Mouse (Mus musculus) thymus, adult 2 months (tissue): ENCODE measurements at regions not wholly inside any gene's neighbourhood (a gene's known extent, or its start where the extent isn't known, plus 50 kb on each side); places are given as distances from the start of the nearest gene placed in this dataset.

ENCODE experiments used
- DNase-seq: peaks from one replicate; pipeline ENCODE4 v3.0.0; 2021
- H3K27ac ChIP-seq: fragments of 200-500 bp; 2 replicates; pipeline ENCODE4 v1.5.1; 2012; ENCODE audit warnings: low read length, control low read depth; ENCODE audit not compliant: control insufficient read depth, insufficient read depth
- H3K27me3 ChIP-seq: fragments of 200-500 bp; 2 replicates; pipeline ENCODE4 v1.6.1; 2012; ENCODE audit warnings: mild to moderate bottlenecking, low read length, moderate library complexity, mixed read lengths; ENCODE audit not compliant: control insufficient read depth, insufficient read depth
- H3K36me3 ChIP-seq: fragments of 200-500 bp; 2 replicates; pipeline ENCODE4 v1.6.1; 2012; ENCODE audit warnings: mild to moderate bottlenecking, low read length, moderate library complexity; ENCODE audit not compliant: control insufficient read depth, insufficient read depth
- H3K4me1 ChIP-seq: fragments of 200-500 bp; replicated peaks from 2 replicates; pipeline ENCODE4 v1.6.1; 2012; ENCODE audit warnings: low read length; ENCODE audit not compliant: control insufficient read depth, insufficient read depth
- H3K4me3 ChIP-seq: fragments of 200-500 bp; 2 replicates; pipeline ENCODE4 v1.5.1; 2012; ENCODE audit warnings: mild to moderate bottlenecking, low read length, control low read depth, moderate library complexity; ENCODE audit not compliant: control insufficient read depth, insufficient read depth
- CTCF ChIP-seq: fragments of 200-500 bp; IDR thresholded peaks from 2 replicates; pipeline ENCODE4 v1.5.1; 2012; ENCODE audit warnings: mild to moderate bottlenecking, control low read depth, low read length, moderate library complexity, borderline replicate concordance; ENCODE audit not compliant: control insufficient read depth, poor library complexity, insufficient read depth; ENCODE audit errors: extremely low read depth
- POLR2A ChIP-seq: fragments of 200-500 bp; IDR thresholded peaks from 2 replicates; pipeline ENCODE4 v1.6.1; 2012; ENCODE audit warnings: mild to moderate bottlenecking, low read length, control low read depth, moderate library complexity; ENCODE audit not compliant: control insufficient read depth, poor library complexity, insufficient read depth; ENCODE audit errors: extremely low read depth
- WGBS: fragments of 180-500 bp; shearing (Covaris S2); methylation state at CpG from one replicate; pipeline ENCODE4 v1.1.7; 2018; 5-methylcytosine and 5-hydroxymethylcytosine counted together

DNA sequence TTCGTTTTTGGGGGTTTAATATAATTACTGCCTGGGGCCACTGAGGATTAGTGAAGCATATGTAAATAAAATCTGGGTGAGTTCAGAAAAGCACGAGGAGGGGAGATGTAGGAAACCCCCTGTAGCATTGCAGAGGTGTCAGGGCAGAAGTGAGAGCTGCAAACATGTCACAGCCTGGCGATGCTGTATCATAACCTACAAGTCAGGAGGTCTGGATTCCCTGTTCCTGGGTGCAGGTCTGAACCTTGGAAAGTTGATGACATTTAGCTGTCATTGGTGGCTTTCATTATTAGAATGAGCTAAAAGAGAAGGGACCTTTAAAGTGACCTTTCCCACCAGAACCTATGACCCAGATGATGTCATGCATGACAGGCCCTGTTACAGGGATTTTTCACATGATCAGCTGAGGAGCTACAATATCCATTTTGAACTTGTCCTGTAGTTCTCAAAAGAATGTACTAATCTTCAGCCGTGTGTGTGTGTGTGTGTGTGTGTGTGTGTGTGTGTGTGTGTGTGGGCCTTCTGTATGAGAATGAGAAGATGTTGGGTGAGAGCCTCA is 202.8 kb upstream of the Ptger4 start:
- Histone ChIP-seq H3K4me1 (0 out of 2 replicates have a peak, but pooled peaks cover 3% of the 10 kb centered on the region), H3K4me3 (no peak overlapping the region), H3K36me3 (no peaks in the 10 kb centered on the region), H3K27ac (no peak overlapping the region), H3K27me3 (no peaks in the 10 kb centered on the region)
- DNase-seq: no peak
- WGBS: 44% methylated on average over 4 of the region's 4 CpGs
- no peak for TF ChIP-seq POLR2A
- no peak for TF ChIP-seq CTCF

DNA sequence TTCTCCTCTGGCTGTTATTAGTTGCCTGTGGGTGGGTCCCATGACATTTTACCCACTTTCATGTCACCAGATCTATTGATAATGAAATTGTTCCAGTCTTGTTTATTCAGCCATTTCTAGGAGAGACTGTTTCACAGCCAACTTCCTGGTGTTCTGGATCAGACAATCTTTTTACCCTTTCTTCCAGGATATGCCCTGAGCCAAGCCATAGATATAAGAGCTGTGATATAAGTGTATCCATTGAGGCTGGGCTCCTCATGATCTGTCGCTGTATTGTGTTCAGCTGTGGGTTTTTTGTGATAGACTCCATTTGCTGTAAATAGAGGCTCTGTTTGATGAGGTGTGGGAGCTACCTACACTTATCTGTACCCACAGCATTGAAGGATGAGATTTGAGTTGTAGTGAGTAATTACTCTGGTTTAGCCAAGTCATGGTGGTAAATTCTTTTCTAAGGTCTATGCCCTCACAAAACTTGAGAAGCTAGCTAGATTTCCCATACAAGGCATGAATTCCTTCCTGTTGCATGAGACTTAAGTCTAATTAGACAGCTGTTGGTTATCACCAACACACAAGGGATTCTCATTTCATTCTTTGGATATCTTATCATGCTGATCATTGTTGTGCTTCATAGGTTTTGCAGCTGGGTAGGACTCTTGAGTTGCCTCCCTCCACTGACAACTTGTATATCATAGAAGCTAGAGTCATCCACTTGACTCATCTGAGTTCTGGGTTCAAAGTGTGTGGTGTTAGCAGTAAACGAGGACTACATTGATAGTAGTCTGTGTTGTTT is 203.9 kb upstream of the Ptger4 start:
- Histone ChIP-seq H3K4me3 (no peak overlapping the region), H3K27me3 (no peaks in the 10 kb centered on the region), H3K36me3 (no peaks in the 10 kb centered on the region), H3K4me1 (0 out of 2 replicates have a peak, but pooled peaks cover 3% of the 10 kb centered on the region), H3K27ac (no peak overlapping the region)
- WGBS: 96% methylated on average over 2 of the region's 2 CpGs
- no peak for DNase-seq
- TF ChIP-seq POLR2A (no peak), CTCF (no peak)

DNA sequence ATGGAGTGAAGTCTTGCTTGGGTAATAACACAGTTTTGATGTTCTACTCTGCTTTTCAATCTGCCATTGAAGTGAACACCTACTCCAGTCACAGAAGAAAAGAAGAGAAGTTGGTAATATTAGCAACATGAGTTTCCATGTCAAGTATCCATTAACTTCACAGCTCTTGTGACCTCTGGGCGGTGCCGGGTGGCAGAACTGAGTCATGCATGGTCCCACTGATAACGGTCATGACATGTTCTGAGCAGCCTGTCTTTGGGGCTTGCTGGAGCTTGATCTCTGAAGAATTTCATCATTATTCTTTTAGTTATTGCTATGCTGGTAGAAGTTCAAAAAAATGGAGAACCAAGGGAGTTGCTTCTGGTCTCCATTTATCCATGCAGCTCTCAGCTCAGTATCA is 215.1 kb upstream of the Ptger4 start:
- H3K27ac ChIP-seq: no peak overlapping the region
- no peak for DNase-seq
- no peak overlapping the region for H3K4me3 ChIP-seq
- WGBS: 99% methylated on average over 3 of the region's 3 CpGs
- H3K36me3 ChIP-seq: no peaks in the 10 kb centered on the region
- no peaks in the 10 kb centered on the region for H3K27me3 ChIP-seq
- TF ChIP-seq POLR2A (no peak), CTCF (no peak)
- H3K4me1 ChIP-seq: no peaks in the 10 kb centered on the region

DNA sequence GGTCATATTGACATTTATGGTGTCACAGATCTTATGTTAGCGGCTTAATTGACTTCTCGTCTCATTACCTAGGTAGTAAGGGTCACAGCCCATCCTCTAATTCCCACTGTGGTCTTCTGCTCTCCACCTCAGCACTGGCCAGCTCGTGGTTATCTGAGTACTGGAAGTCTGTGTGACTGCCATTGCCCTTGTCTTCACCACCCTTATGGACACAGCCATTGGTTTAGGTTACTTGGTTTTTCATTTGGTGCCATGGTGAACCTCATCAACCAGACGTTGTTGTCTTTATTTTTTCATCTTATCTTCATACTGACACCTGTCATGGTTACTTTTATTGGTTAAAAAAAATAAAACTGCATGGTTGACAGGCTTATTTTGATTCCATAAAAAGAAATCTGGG is 215.6 kb upstream of the Ptger4 start:
- H3K4me1 ChIP-seq: no peaks in the 10 kb centered on the region
- no peak for TF ChIP-seq CTCF
- no peak for TF ChIP-seq POLR2A

DNA sequence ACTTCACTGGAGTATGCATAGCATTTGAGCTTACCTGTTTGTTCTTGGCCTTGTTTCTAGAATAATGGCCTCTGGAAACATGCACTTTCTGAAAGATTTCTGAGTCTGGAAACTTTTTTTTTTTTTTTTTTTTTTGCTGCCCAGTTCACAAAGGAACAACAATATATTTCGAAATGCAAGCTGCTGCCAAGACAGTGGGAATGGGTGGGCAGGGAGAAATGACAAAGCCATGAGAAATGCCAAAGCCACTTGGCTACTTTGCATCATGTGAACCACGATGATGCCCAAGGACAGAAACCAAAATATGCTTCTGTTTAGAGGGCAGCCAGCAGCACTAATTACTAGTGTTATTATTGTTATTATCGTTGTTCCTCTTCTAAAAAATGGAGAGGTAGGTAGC is 218.7 kb upstream of the Ptger4 start:
- whole genome bisulfite sequencing: 92% methylated on average over 3 of the region's 3 CpGs
- H3K27ac ChIP-seq: no peak overlapping the region
- no peaks in the 10 kb centered on the region for H3K4me1 ChIP-seq
- no peak for DNase-seq
- TF ChIP-seq POLR2A: no peak
- TF ChIP-seq CTCF: no peak
- no peak overlapping the region for H3K4me3 ChIP-seq
- no peaks in the 10 kb centered on the region for H3K36me3 ChIP-seq
- no peaks in the 10 kb centered on the region for H3K27me3 ChIP-seq

More for the DNA sequence above, 215.6 kb upstream of the Ptger4 start:
- Histone ChIP-seq H3K27ac (no peak overlapping the region), H3K27me3 (no peaks in the 10 kb centered on the region), H3K36me3 (no peaks in the 10 kb centered on the region), H3K4me3 (no peak overlapping the region)
- no peak for DNase-seq
- WGBS: 97% methylated on average over 4 of the region's 4 CpGs

DNA sequence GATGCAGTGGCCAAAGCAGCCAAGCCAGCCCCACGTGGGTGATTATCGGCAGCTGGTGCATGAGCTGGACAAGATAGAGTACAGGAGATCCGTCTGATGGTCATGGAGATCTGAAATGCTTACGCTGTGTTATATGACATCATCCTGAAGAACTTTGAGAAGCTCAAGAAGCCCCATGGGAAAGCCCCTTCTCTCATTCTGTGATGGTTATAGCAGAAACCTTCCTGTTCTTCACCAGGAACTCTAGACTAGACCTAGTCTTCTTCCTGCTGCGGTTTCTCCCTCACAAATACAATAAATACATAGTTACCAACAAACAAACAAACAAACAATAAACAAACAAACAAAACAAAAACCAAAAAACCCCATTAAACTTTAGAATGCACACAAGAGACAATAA is 220.7 kb upstream of the Ptger4 start:
- H3K4me3 ChIP-seq: no peak overlapping the region
- no peaks in the 10 kb centered on the region for H3K27me3 ChIP-seq
- TF ChIP-seq CTCF: no peak
- TF ChIP-seq POLR2A: no peak
- 94% methylated on average over 5 of the region's 5 CpGs for WGBS
- no peak for DNase-seq
- no peaks in the 10 kb centered on the region for H3K36me3 ChIP-seq
- H3K27ac ChIP-seq: no peak overlapping the region
- no peaks in the 10 kb centered on the region for H3K4me1 ChIP-seq

DNA sequence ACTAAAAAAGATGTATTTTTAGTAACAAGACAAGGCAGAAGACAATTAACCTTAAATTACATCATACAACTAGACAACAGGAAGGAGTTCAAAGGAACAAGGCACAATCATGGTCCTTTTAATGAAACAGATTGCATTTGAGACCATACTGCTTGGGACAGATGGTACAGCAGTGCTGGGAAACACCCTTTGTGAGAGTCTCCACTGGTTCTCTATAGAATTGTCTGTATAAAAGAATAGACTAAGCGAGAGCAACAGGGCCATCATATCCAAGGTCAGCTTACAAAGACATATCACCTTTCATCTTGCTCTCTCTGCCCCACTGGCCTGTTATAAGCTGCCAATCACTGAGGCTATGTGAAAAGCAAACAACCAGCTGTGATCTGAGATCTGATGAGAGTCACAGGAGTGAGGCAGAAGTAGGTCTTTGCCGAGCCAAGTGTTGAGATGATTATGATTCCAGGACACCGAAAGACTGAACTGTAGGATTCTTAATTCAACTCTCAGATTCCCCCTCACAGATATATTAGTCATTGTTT is 224.6 kb upstream of the Ptger4 start:
- H3K4me3 ChIP-seq: no peak overlapping the region
- no peak overlapping the region for H3K27ac ChIP-seq
- no peaks in the 10 kb centered on the region for H3K27me3 ChIP-seq
- H3K36me3 ChIP-seq: no peaks in the 10 kb centered on the region
- H3K4me1 ChIP-seq: no peaks in the 10 kb centered on the region
- no peak for TF ChIP-seq CTCF
- no peak for TF ChIP-seq POLR2A
- WGBS: 92% methylated on average over 3 of the region's 3 CpGs
- DNase-seq: no peak
